Mouse (Mus musculus) intestine, embryonic 15.5 days (tissue): ENCODE measurements around the gene Cdk5r2. TPM values are rescaled to one million over a fixed set of nuclear protein-coding genes. Genes with fewer than 3 reads are reported as not detected.

Experiments
- ATAC-seq: fragments of 200-750 bp; cut with Nextera tagmentation; 2 replicates; pipeline ENCODE4 v1.8.0; 2017; ENCODE audit warnings: moderate TSS enrichment, moderate library complexity
- H3K27ac ChIP-seq: fragments of 300-500 bp; sonication (generic); 2 replicates; pipeline ENCODE4 v1.5.1; 2015; ENCODE audit warnings: mild to moderate bottlenecking, inconsistent platforms
- H3K27me3 ChIP-seq: fragments of 300-500 bp; sonication (generic); replicated peaks from 2 replicates; pipeline ENCODE4 v1.6.1; 2015; ENCODE audit warnings: inconsistent platforms
- H3K36me3 ChIP-seq: fragments of 300-500 bp; sonication (generic); 2 replicates; pipeline ENCODE4 v1.6.1; 2015; ENCODE audit warnings: inconsistent platforms
- H3K4me1 ChIP-seq: fragments of 300-500 bp; sonication (generic); replicated peaks from 2 replicates; pipeline ENCODE4 v1.6.1; 2015; ENCODE audit warnings: inconsistent platforms
- H3K4me2 ChIP-seq: fragments of 300-500 bp; sonication (generic); replicated peaks from 2 replicates; pipeline ENCODE4 v1.6.1; 2015; ENCODE audit warnings: mild to moderate bottlenecking, inconsistent platforms
- H3K4me3 ChIP-seq: fragments of 300-500 bp; sonication (generic); replicated peaks from 2 replicates; pipeline ENCODE4 v1.5.1; 2015; ENCODE audit warnings: inconsistent platforms
- H3K9ac ChIP-seq: fragments of 300-500 bp; sonication (generic); 2 replicates; pipeline ENCODE4 v1.6.1; 2015; ENCODE audit warnings: inconsistent platforms
- H3K9me3 ChIP-seq: fragments of 300-500 bp; sonication (generic); 2 replicates; pipeline ENCODE4 v1.6.1; 2016; ENCODE audit warnings: inconsistent platforms
- WGBS: fragments of 180-500 bp; shearing (Covaris S2); methylation state at CpG from one replicate; pipeline ENCODE4 v1.1.7; 2015; 5-methylcytosine and 5-hydroxymethylcytosine counted together
- microRNA counts: library from miRNA; unstranded; fragments of <30 nt; microRNA quantifications from one replicate; lab custom pipeline; 2016
- polyA plus RNA-seq: library from polyadenylated mRNA; unstranded; fragments of >200 nt; fragmentation: Nextera tagmentation; extraction: Ambion mirVana; gene quantifications from 2 replicates; pipeline ENCODE4 v1.2.1, GENCODE M21; 2015

Cdk5r2 gene
- polyA plus RNA-seq, 1 experiment from 2014 or later, result 0.13 TPM

DNA sequence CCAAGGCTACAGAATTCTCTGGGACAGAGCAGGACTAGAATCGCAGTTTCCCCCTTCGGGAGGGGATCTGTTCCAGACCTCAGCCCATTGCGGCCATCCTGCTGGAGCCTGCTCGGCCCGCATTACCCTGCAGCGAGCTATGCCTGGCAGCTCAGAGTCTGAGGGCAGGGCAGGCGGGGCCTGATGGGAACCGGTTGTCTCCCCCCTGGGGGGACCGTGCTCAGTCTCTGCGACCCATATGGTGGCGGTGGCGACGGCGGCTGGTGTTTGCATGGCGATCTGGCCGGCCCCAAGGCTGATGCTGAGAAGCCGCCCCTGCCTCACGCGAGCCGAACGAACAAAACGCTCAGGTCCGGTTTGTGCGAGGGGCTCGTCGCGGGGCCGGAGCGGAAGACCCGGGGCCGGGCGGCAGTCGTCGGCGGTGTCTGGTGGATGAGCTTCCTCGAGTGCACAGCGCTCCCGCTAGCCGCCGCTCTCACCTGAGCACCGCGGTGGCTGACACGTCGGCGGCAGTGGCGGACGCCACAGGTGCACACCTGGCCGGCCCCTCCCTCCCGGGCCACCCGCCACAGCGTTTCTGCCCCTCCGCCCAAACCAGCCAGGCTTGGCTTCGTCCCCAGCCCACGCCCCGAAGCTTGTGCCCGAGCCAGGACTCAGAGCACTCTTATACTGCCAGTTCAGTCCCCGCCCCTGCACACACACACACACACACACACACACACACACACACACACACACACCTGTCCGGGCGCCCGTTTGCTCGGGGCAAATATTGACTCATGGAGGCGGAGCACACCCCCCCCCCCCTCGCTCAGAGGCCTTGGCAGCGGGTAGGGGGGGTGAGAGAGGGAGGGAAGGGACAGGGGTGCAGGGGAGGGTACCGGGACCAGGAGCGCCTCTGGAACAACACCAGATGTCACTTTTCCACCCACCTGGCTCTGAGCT lies 45.9 kb downstream of the Cdk5r2 start:
- Histone ChIP-seq H3K27me3 (peaks cover 43% of the 10 kb centered on the region), H3K4me2 (peak overlapping the region; percentile 81), H3K9me3 (no peaks in the 10 kb centered on the region), H3K9ac (peak overlapping the region; percentile 42), H3K36me3 (no peaks in the 10 kb centered on the region), H3K27ac (peak overlapping the region; percentile 56; the same call in 1 of the 2 replicates), H3K4me3 (peak overlapping the region; percentile 38), H3K4me1 (peaks cover 15% of the 10 kb centered on the region; the same call in 1 of the 2 replicates)
- ATAC-seq, result peak; percentile 84
- WGBS, result under 1% methylated on average over 59 of the region's 66 CpGs

GRCm38 (mm10) chr1:74901686-74902085 lies 47.0 kb downstream of the Cdk5r2 start:
- H3K4me2 ChIP-seq, result no peak overlapping the region
- no peak for ATAC-seq
- H3K9me3 ChIP-seq, result no peaks in the 10 kb centered on the region
- peaks cover 37% of the 10 kb centered on the region for H3K27me3 ChIP-seq
- H3K4me3 ChIP-seq, result no peak overlapping the region
- WGBS, result 17% methylated on average over 3 of the region's 3 CpGs
- H3K9ac ChIP-seq, result no peak overlapping the region
- H3K4me1 ChIP-seq, result peaks cover 15% of the 10 kb centered on the region; the same call in 1 of the 2 replicates
- H3K36me3 ChIP-seq, result no peaks in the 10 kb centered on the region
- no peak overlapping the region for H3K27ac ChIP-seq

- no peak for ATAC-seq
- H3K27me3 ChIP-seq, result peaks cover 37% of the 10 kb centered on the region
- no peak overlapping the region for H3K4me3 ChIP-seq
- no peaks in the 10 kb centered on the region for H3K9me3 ChIP-seq
- H3K9ac ChIP-seq, result no peak overlapping the region
- H3K4me1 ChIP-seq, result peaks cover 15% of the 10 kb centered on the region; the same call in 1 of the 2 replicates
- 20% methylated on average over 6 of the region's 6 CpGs for WGBS
- no peak overlapping the region for H3K27ac ChIP-seq
- H3K36me3 ChIP-seq, result no peaks in the 10 kb centered on the region
- H3K4me2 ChIP-seq, result no peak overlapping the region
These were observed 47.5 kb downstream of the Cdk5r2 start for GRCm38 (mm10) chr1:74902191-74902590.

MicroRNA genes within 50 kb of the gene (microRNA counts, 519-probe panel; counts per million panel counts)
- microRNA mmu-miR-375 (lab: Ali Mortazavi, UCI), result 3,698 counts per million, percentile 90 among the panel's probes with 10 or more counts

Other genes starting within 250 kb of the Cdk5r2 start
- gene Ttll4, start 193.2 kb upstream of the Cdk5r2 start, polyA plus RNA-seq, result 10.1 and 11.0 TPM in 2 replicates
- gene Cyp27a1, start 141.4 kb upstream of the Cdk5r2 start, polyA plus RNA-seq, result 6.0 and 6.3 TPM in 2 replicates
- 0.16 and 0.19 TPM in 2 replicates for gene Prkag3, start 105.7 kb upstream of the Cdk5r2 start, polyA plus RNA-seq
- 0.18 and 0.58 TPM in 2 replicates for gene Wnt6, start 83.0 kb upstream of the Cdk5r2 start, polyA plus RNA-seq
- 0.15 and 0.16 TPM in 2 replicates for gene Wnt10a, start 63.4 kb upstream of the Cdk5r2 start, polyA plus RNA-seq
- gene Fev, start 30.5 kb downstream of the Cdk5r2 start, polyA plus RNA-seq, result 2.2 and 2.9 TPM in 2 replicates
- gene Cryba2, start 38.2 kb downstream of the Cdk5r2 start, polyA plus RNA-seq, result 1.7 and 3.0 TPM in 2 replicates
- 0.08 and 0.19 TPM in 2 replicates for gene Cfap65, start 80.7 kb downstream of the Cdk5r2 start, polyA plus RNA-seq
- 29.1 and 30.9 TPM in 2 replicates for gene Ihh, start 96.7 kb downstream of the Cdk5r2 start, polyA plus RNA-seq